Mouse (Mus musculus) ES-Bruce4 (cell line): ENCODE results near the gene Gins2.

Source experiments
- CTCF ChIP-seq: IDR thresholded peaks from one replicate; pipeline ENCODE4 v1.8.1; 2011; ENCODE audit warnings: low read depth, low read length
- EP300 ChIP-seq: IDR thresholded peaks from 2 replicates; pipeline ENCODE4 v1.6.1; 2011; ENCODE audit warnings: low read depth, low read length; ENCODE audit not compliant: insufficient read depth

GRCm38 (mm10) chr8:120581811-120582210 lies 7.3 kb downstream of the Gins2 start:
- TF ChIP-seq CTCF (no peak), EP300 (no peak)
